10 mouse cellular contexts compared by ENCODE assay signal in the genomic region with DNA sequence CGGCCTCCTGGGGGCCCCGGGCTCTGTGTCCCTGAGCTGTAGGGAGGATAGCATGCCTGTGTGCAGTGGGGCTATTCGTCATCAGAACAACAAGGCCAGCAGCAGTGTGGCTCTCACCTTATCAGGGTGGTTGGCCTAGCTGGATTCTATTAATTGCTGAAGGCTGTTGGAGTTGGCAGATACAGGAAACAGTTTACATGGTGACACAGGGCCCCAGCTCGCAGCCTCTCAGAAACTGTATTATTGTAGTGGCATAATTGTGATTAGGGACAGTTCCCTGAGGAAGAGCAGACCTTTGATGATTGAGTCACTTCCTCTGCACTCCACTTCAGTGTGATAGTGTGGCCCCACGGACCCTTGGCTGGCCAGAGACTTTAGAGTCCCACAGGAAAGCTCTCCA.
DNase-seq lines count a peak whose midpoint lies in the region; ATAC-seq and TF ChIP-seq lines count a peak whose summit lies in the region.
"Had no signal": no experiment of that assay in that cellular context is flagged by ENCODE, and none has a peak within 500 bp of the region (broad histone marks: within the 10 kb centered on the region; RNA-seq: fewer than 3 reads in every experiment).

No protein-coding gene starts in this region.

- H3K36me3 ChIP-seq in MEL (ENCODE audit: control insufficient read depth in 1 of 2, insufficient read depth in 2 of 2, low read length in 2 of 2): peaks cover 0 to 54% of the 10 kb centered on the region in 2 experiments; a peak in 2 of 4 replicates
- no peaks in the 10 kb centered on the region for H3K36me3 ChIP-seq in heart, embryonic 11.5 days (ENCODE audit: control insufficient read depth, insufficient read depth, low read length)
- 0 out of 2 replicates have a peak, but pooled peaks cover 5% of the 10 kb centered on the region for H3K36me3 ChIP-seq in liver, embryonic 15.5 days (replicated peaks)
- H3K36me3 ChIP-seq in hindbrain, embryonic 13.5 days: no peaks in the 10 kb centered on the region
- H3K36me3 ChIP-seq: midbrain, embryonic 12.5 days had no signal

- no peak for TF ChIP-seq RAD21 in MEL (IDR thresholded peaks at IDR 0.05; ENCODE audit: low read depth, low read length)

- H3K27me3 ChIP-seq in MEL (ENCODE audit: control insufficient read depth in 1 of 2, insufficient read depth in 2 of 2, low read length in 2 of 2): no peaks in the 10 kb centered on the region
- 0 out of 2 replicates have a peak, but pooled peaks cover 3% of the 10 kb centered on the region for H3K27me3 ChIP-seq in heart, embryonic 11.5 days (ENCODE audit: control insufficient read depth, insufficient read depth, low read length)
- no peaks in the 10 kb centered on the region for H3K27me3 ChIP-seq in liver, embryonic 15.5 days
- no peaks in the 10 kb centered on the region for H3K27me3 ChIP-seq in hindbrain, embryonic 13.5 days
- H3K27me3 ChIP-seq: midbrain, embryonic 12.5 days had no signal

- peak overlapping the region; percentile 77 for H3K9ac ChIP-seq in MEL (ENCODE audit: control insufficient read depth, low read depth, low read length, poor library complexity, severe bottlenecking)
- H3K9ac ChIP-seq in heart, embryonic 11.5 days (ENCODE audit: low read depth, low read length): peak overlapping the region; percentile 29; the same call in 1 of the 2 replicates
- H3K9ac ChIP-seq in liver, embryonic 15.5 days: peak overlapping the region; percentile 75
- H3K9ac ChIP-seq in hindbrain, embryonic 13.5 days: no peak overlapping the region
- H3K9ac ChIP-seq: midbrain, embryonic 12.5 days had no signal

- 0 out of 2 replicates have a peak overlapping the region, but pooled peaks have one; percentile 1 for H3K4me2 ChIP-seq in heart, embryonic 11.5 days
- peak overlapping the region; percentile 75 for H3K4me2 ChIP-seq in liver, embryonic 15.5 days
- H3K4me2 ChIP-seq in hindbrain, embryonic 13.5 days: no peak overlapping the region
- H3K4me2 ChIP-seq: midbrain, embryonic 12.5 days had no signal

- H3K27ac ChIP-seq in MEL (ENCODE audit: control insufficient read depth, low read depth, low read length): peak overlapping the region; percentile 99
- peak overlapping the region; percentile 86 for H3K27ac ChIP-seq in heart, embryonic 11.5 days (ENCODE audit: low read depth, low read length)
- peak overlapping the region; percentile 99 for H3K27ac ChIP-seq in liver, embryonic 15.5 days (replicated peaks)
- H3K27ac ChIP-seq in hindbrain, embryonic 13.5 days: no peak overlapping the region
- H3K27ac ChIP-seq: gastrocnemius, adult 2 months; midbrain, embryonic 12.5 days had no signal

- peak; percentile 87 for DNase-seq in MEL (ENCODE audit: low read depth, low spot score)
- DNase-seq in adrenal gland, postnatal 10 days: peak; percentile 66
- DNase-seq in frontal cortex, adult 2 months (ENCODE audit: extremely low spot score in 1 of 2, low spot score in 1 of 2): no peak
- DNase-seq in thymus, postnatal 25 days: no peak
- DNase-seq: gastrocnemius, adult 2 months; retina, postnatal 1 day had no signal

- H3K4me3 ChIP-seq in MEL (ENCODE audit: control insufficient read depth in 1 of 2, insufficient read depth in 1 of 2, low read depth in 2 of 2, low read length in 2 of 2): peak overlapping the region; percentile 28 to 35; a peak in 3 of 4 replicates
- no peak overlapping the region for H3K4me3 ChIP-seq in heart, embryonic 11.5 days (ENCODE audit: low read depth, low read length)
- peak overlapping the region; percentile 3; the same call in 1 of the 2 replicates for H3K4me3 ChIP-seq in liver, embryonic 15.5 days (replicated peaks)
- H3K4me3 ChIP-seq in hindbrain, embryonic 13.5 days: no peak overlapping the region
- H3K4me3 ChIP-seq: gastrocnemius, adult 2 months; midbrain, embryonic 12.5 days had no signal

- peak; percentile 68 to 89; a peak in 3 of 4 replicates for TF ChIP-seq EP300 in MEL (IDR thresholded peaks at IDR 0.05; ENCODE audit: low read depth in 1 of 2, low read length in 2 of 2)

- peak; percentile 16 to 53; a peak in 2 of 4 replicates for TF ChIP-seq POLR2A in MEL (IDR thresholded peaks at IDR 0.05; ENCODE audit: control insufficient read depth in 1 of 2, insufficient read depth in 1 of 2, low read depth in 1 of 2, low read length in 2 of 2, poor library complexity in 1 of 2)

- no peak for TF ChIP-seq CTCF in MEL (IDR thresholded peaks at IDR 0.05 in 2 of 3, conservative IDR thresholded peaks at IDR 0.05 in 1 of 3; ENCODE audit: control insufficient read depth in 1 of 3, insufficient read depth in 1 of 3, low read depth in 2 of 3, low read length in 3 of 3, poor library complexity in 1 of 3, severe bottlenecking in 1 of 3)

- H3K9me3 ChIP-seq in MEL (replicated peaks; ENCODE audit: insufficient read depth, low read length): no peaks in the 10 kb centered on the region
- H3K9me3 ChIP-seq in heart, embryonic 11.5 days (replicated peaks; ENCODE audit: control insufficient read depth, low read length): no peaks in the 10 kb centered on the region
- H3K9me3 ChIP-seq in liver, embryonic 15.5 days (replicated peaks): no peaks in the 10 kb centered on the region
- no peaks in the 10 kb centered on the region for H3K9me3 ChIP-seq in hindbrain, embryonic 13.5 days
- H3K9me3 ChIP-seq: midbrain, embryonic 12.5 days had no signal

- no peaks in the 10 kb centered on the region for H3K79me2 ChIP-seq in MEL (ENCODE audit: control insufficient read depth, insufficient read depth, low read length, poor library complexity)

- ATAC-seq in heart, embryonic 11.5 days (replicated peaks; ENCODE audit: insufficient number of reproducible peaks, low FRiP score, low TSS enrichment): peak; percentile 67
- peak; percentile 35 for ATAC-seq in liver, embryonic 15.5 days (ENCODE audit: insufficient read depth)
- no peak for ATAC-seq in hindbrain, embryonic 13.5 days (ENCODE audit: low FRiP score)

- WGBS in heart, embryonic 11.5 days (ENCODE audit: insufficient replicate concordance): 9% methylated on average over 5 of the region's 5 CpGs
- WGBS in liver, embryonic 15.5 days (ENCODE audit: insufficient replicate concordance): 7% methylated on average over 5 of the region's 5 CpGs
- 60% methylated on average over 5 of the region's 5 CpGs for WGBS in hindbrain, embryonic 13.5 days

- peaks cover 25 to 58% of the 10 kb centered on the region in 2 experiments for H3K4me1 ChIP-seq in MEL (ENCODE audit: control insufficient read depth in 1 of 2, insufficient read depth in 2 of 2, low read length in 2 of 2)
- peaks cover 45% of the 10 kb centered on the region for H3K4me1 ChIP-seq in heart, embryonic 11.5 days (ENCODE audit: control insufficient read depth, insufficient read depth, low read length)
- H3K4me1 ChIP-seq in liver, embryonic 15.5 days (replicated peaks): peaks cover 94% of the 10 kb centered on the region
- H3K4me1 ChIP-seq in hindbrain, embryonic 13.5 days (replicated peaks): peaks cover 17% of the 10 kb centered on the region

TF ChIP-seq in MEL, 35 proteins besides CTCF, POLR2A, EP300 and RAD21:
- TF ChIP-seq CHD2 (IDR thresholded peaks at IDR 0.05; ENCODE audit: low read length): no peak
- peak; percentile 13; the same call in 1 of the 2 replicates for TF ChIP-seq TAL1 (IDR thresholded peaks at IDR 0.05; ENCODE audit: low read length)
- TF ChIP-seq POLR2AphosphoS2 (IDR thresholded peaks at IDR 0.05; ENCODE audit: low read length): no peak
- TF ChIP-seq HCFC1 (IDR thresholded peaks at IDR 0.05; ENCODE audit: low read depth, low read length): no peak
- no peak for TF ChIP-seq MAZ (IDR thresholded peaks at IDR 0.05; ENCODE audit: low read depth, low read length)
- no peak for TF ChIP-seq ZKSCAN1 (IDR thresholded peaks at IDR 0.05; ENCODE audit: low read depth, low read length)
- TF ChIP-seq ZMIZ1 (IDR thresholded peaks at IDR 0.05; ENCODE audit: low read depth, low read length): no peak
- TF ChIP-seq NELFE (IDR thresholded peaks at IDR 0.05; ENCODE audit: low read depth, low read length): no peak
- peak; percentile 73 for TF ChIP-seq MYB (IDR thresholded peaks at IDR 0.05; ENCODE audit: low read depth, low read length)
- no peak for TF ChIP-seq RCOR1 (IDR thresholded peaks at IDR 0.05; ENCODE audit: low read depth, low read length)
- no peak; the same call in 1 of the 2 replicates for TF ChIP-seq SIN3A (IDR thresholded peaks at IDR 0.05; ENCODE audit: low read length)
- TF ChIP-seq POLR2AphosphoS5 (IDR thresholded peaks at IDR 0.05; ENCODE audit: borderline replicate concordance, low read depth, low read length): no peak
- TF ChIP-seq UBTF (IDR thresholded peaks at IDR 0.05; ENCODE audit: borderline replicate concordance, insufficient read depth, low read depth, low read length): no peak
- no peak for TF ChIP-seq MAFK (IDR thresholded peaks at IDR 0.05; ENCODE audit: borderline replicate concordance, low read depth, low read length)
- TF ChIP-seq SMC3 (IDR thresholded peaks at IDR 0.05; ENCODE audit: low read depth, low read length): no peak
- peak; percentile 75 for TF ChIP-seq TBP (IDR thresholded peaks at IDR 0.05; ENCODE audit: low read depth, low read length)
- TF ChIP-seq USF2 (IDR thresholded peaks at IDR 0.05; ENCODE audit: borderline replicate concordance in 1 of 2, insufficient read depth in 1 of 2, low read depth in 1 of 2, low read length in 2 of 2): no peak
- TF ChIP-seq TCF12 (IDR thresholded peaks at IDR 0.05; ENCODE audit: low read depth, low read length): no peak; the same call in 1 of the 2 replicates
- peak; percentile 82; the same call in 1 of the 2 replicates for TF ChIP-seq ETS1 (IDR thresholded peaks at IDR 0.05; ENCODE audit: low read depth, low read length)
- TF ChIP-seq ZNF384 (IDR thresholded peaks at IDR 0.05; ENCODE audit: low read depth, low read length): no peak
- no peak for TF ChIP-seq NRF1 (IDR thresholded peaks at IDR 0.05; ENCODE audit: insufficient read depth, low read depth, low read length, poor library complexity, severe bottlenecking)
- no peak for TF ChIP-seq MXI1 (IDR thresholded peaks at IDR 0.05; ENCODE audit: low read depth, low read length)
- TF ChIP-seq GABPA (IDR thresholded peaks at IDR 0.05; ENCODE audit: low read depth, low read length): no peak
- peak; percentile 72 for TF ChIP-seq GATA1 (IDR thresholded peaks at IDR 0.05; ENCODE audit: low read depth, low read length)
- no peak for TF ChIP-seq MEF2A (IDR thresholded peaks at IDR 0.05; ENCODE audit: extremely low read depth, insufficient replicate concordance, low read depth, low read length, poor library complexity, severe bottlenecking)

Comparison
In these comparisons a context has a peak if more than half of its experiments do, and no peak if none do; other contexts are left out.
1. DNase-seq: peak in MEL (single experiment) and adrenal gland, postnatal 10 days (single experiment); none in frontal cortex, adult 2 months (0 of 2) and thymus, postnatal 25 days (single experiment).
2. H3K4me3 ChIP-seq: peak in MEL (2 of 2) and liver, embryonic 15.5 days (single experiment); none in heart, embryonic 11.5 days (single experiment) and hindbrain, embryonic 13.5 days (single experiment).